8 mouse cellular contexts compared by ENCODE assay signal in the genomic region with DNA sequence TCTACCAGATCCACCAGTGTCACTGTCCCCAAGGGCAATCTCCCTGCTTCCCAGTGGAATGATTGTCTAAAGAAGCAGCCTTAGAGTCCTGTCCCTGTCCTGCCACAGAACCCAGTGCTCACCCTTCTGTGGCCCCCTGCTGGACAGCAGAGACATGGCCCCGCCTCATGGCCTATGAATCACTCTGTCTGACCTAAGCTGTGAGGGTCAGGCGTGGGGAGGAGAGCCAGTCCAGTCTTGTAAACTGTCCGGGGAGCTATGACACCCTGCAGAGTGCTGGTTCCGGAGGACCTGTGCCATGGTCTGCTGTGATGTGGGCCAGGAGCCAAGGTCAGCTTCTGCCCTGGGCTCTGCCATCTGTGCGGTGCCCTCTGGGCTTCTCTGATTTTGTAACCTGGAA.
DNase-seq lines count a peak whose midpoint lies in the region; ATAC-seq lines count a peak whose summit lies in the region.

No protein-coding gene starts in this region.

- H3K36me3 ChIP-seq in kidney, embryonic 14.5 days (ENCODE audit: control insufficient read depth, insufficient read depth, low read length) = no peaks in the 10 kb centered on the region
- no peaks in the 10 kb centered on the region for H3K36me3 ChIP-seq in lung, embryonic 16.5 days (ENCODE audit: control insufficient read depth, insufficient read depth, low read length)

- peak; percentile 82 for ATAC-seq in kidney, embryonic 14.5 days (ENCODE audit: low FRiP score, low TSS enrichment)
- ATAC-seq in lung, embryonic 16.5 days (ENCODE audit: low read depth) = peak; percentile 82

- 27% methylated on average over 5 of the region's 5 CpGs for WGBS in kidney, embryonic 14.5 days
- 29% methylated on average over 5 of the region's 5 CpGs for WGBS in lung, embryonic 16.5 days

- no peak overlapping the region for H3K4me2 ChIP-seq in kidney, embryonic 14.5 days (replicated peaks; ENCODE audit: low read depth, low read length)
- no peak overlapping the region for H3K4me2 ChIP-seq in lung, embryonic 16.5 days (ENCODE audit: low read depth, low read length)

- no peak overlapping the region for H3K9ac ChIP-seq in kidney, embryonic 14.5 days (ENCODE audit: low read depth, low read length)
- H3K9ac ChIP-seq in lung, embryonic 16.5 days (ENCODE audit: low read length) = no peak overlapping the region

- no peaks in the 10 kb centered on the region for H3K27me3 ChIP-seq in kidney, embryonic 14.5 days (ENCODE audit: control insufficient read depth, insufficient read depth, low read length)
- no peaks in the 10 kb centered on the region for H3K27me3 ChIP-seq in lung, embryonic 16.5 days (ENCODE audit: control insufficient read depth, insufficient read depth, low read depth, low read length)

- H3K9me3 ChIP-seq in kidney, embryonic 14.5 days (ENCODE audit: control insufficient read depth, low read length) = no peaks in the 10 kb centered on the region; the same call in 1 of the 2 replicates
- H3K9me3 ChIP-seq in lung, embryonic 16.5 days (ENCODE audit: control insufficient read depth, low read length) = no peaks in the 10 kb centered on the region

- H3K4me1 ChIP-seq in kidney, embryonic 14.5 days (ENCODE audit: control insufficient read depth, insufficient read depth, low read length) = no peaks in the 10 kb centered on the region; the same call in 1 of the 2 replicates
- H3K4me1 ChIP-seq in lung, embryonic 16.5 days (replicated peaks; ENCODE audit: control insufficient read depth, insufficient read depth, low read length) = no peaks in the 10 kb centered on the region

- H3K4me3 ChIP-seq in kidney, embryonic 14.5 days (ENCODE audit: low read length) = no peak overlapping the region
- no peak overlapping the region for H3K4me3 ChIP-seq in lung, embryonic 16.5 days (ENCODE audit: low read length)

- H3K27ac ChIP-seq in kidney, embryonic 14.5 days (ENCODE audit: low read depth, low read length) = no peak overlapping the region
- no peak overlapping the region for H3K27ac ChIP-seq in lung, embryonic 16.5 days (ENCODE audit: low read length)

- DNase-seq in A20 (ENCODE audit: low read depth, low spot score) = peak; percentile 45
- DNase-seq in MN1 (ENCODE audit: low spot score) = peak; percentile 95
- peak; percentile 64 for DNase-seq in cerebellum, adult 9-10 months
- DNase-seq in heart, adult 11 months = peak; percentile 98
- peak; percentile 86 for DNase-seq in skeletal muscle tissue, adult 2 months (ENCODE audit: low read depth, low spot score)
- no peak for DNase-seq in T-cell, adult 2 months (ENCODE audit: low spot score)
